ENCODE assay signal across 8 mouse cellular contexts in genomic region chr17:45563655-45564530, GRCm38 (mm10). TPM values are rescaled to one million over a fixed set of nuclear protein-coding genes. Genes with fewer than 3 reads are reported as not detected.
DNase-seq lines count a peak whose midpoint lies in the region; ATAC-seq lines count a peak whose summit lies in the region.

Gene Slc35b2, plus strand, starts transcription at chr17:45563874.

- peak within 1 kb of the TSS; percentile 78 for H3K9ac ChIP-seq in hindbrain, embryonic 11.5 days (ENCODE audit: low read depth, low read length)

- H3K4me1 ChIP-seq in hindbrain, embryonic 11.5 days (replicated peaks; ENCODE audit: control insufficient read depth, insufficient read depth, low read length), result peaks cover 3% of the 10 kb centered on the region; the same call in 1 of the 2 replicates

- peak within 1 kb of the TSS; percentile 68 for H3K4me3 ChIP-seq in hindbrain, embryonic 11.5 days (ENCODE audit: low read depth, low read length)

- no peaks in the 10 kb centered on the region for H3K27me3 ChIP-seq in hindbrain, embryonic 11.5 days (ENCODE audit: control insufficient read depth, insufficient read depth, low read length)

- WGBS in hindbrain, embryonic 11.5 days, result under 1% methylated on average over 58 of the region's 61 CpGs

- peak; percentile 87 for ATAC-seq in hindbrain, embryonic 11.5 days (ENCODE audit: low FRiP score)

- peak; percentile 99 for DNase-seq in MN1 (ENCODE audit: low spot score)
- peak; percentile 97 to 98 for DNase-seq in cerebellum, postnatal 10 days
- peak; percentile 86 to 90 for DNase-seq in frontal cortex, postnatal 10 days (ENCODE audit: low spot score in 2 of 2)
- peak; percentile 93 for DNase-seq in hindbrain, embryonic 11.5 days (ENCODE audit: low spot score)
- DNase-seq in layer of hippocampus, postnatal 25 days (ENCODE audit: extremely low spot score in 1 of 2, low spot score in 1 of 2), result peak; percentile 83 to 88
- DNase-seq in lung, postnatal 14 days, result peak; percentile 94
- DNase-seq in ovary, postnatal 36 days (ENCODE audit: low spot score), result peak; percentile 94
- DNase-seq in thymus, postnatal 14 days, result peak; percentile 93

- H3K9me3 ChIP-seq in hindbrain, embryonic 11.5 days (ENCODE audit: control insufficient read depth, low read length), result no peaks in the 10 kb centered on the region

- H3K27ac ChIP-seq in hindbrain, embryonic 11.5 days (ENCODE audit: low read depth, low read length), result peak within 1 kb of the TSS; percentile 80

- peaks cover 3% of the 10 kb centered on the region; the same call in 1 of the 2 replicates for H3K36me3 ChIP-seq in hindbrain, embryonic 11.5 days (ENCODE audit: control insufficient read depth, insufficient read depth, low read length)

- peak within 1 kb of the TSS; percentile 83 for H3K4me2 ChIP-seq in hindbrain, embryonic 11.5 days (replicated peaks; ENCODE audit: low read depth, low read length)

RNA-seq across cellular contexts. Expression of gene Slc35b2, which starts in this region (rescaled TPM):
- polyA plus RNA-seq in hindbrain, embryonic 11.5 days (2014; fragmentation: Nextera tagmentation; extraction: Ambion mirVana), result 89.9 and 91.5 TPM in 2 replicates
- total RNA-seq in layer of hippocampus, postnatal 25 days (2021), result 10 to 100 TPM; 36.1 to 38.7 TPM

Comparison
In these comparisons a context has a peak if more than half of its experiments do, and no peak if none do; other contexts are left out.
1. Peak in every context shown above with its lines: DNase-seq, ATAC-seq, H3K4me3 ChIP-seq and H3K27ac ChIP-seq.